Mouse (Mus musculus) embryo, embryonic 10.5 days (tissue): ENCODE measurements around the gene Fgfr2.

Experiments used
- DNase-seq: peaks from one replicate; pipeline ENCODE4 v3.0.0-alpha.2; 2015; ENCODE audit warnings: low spot score

Gene Fgfr2

DNA sequence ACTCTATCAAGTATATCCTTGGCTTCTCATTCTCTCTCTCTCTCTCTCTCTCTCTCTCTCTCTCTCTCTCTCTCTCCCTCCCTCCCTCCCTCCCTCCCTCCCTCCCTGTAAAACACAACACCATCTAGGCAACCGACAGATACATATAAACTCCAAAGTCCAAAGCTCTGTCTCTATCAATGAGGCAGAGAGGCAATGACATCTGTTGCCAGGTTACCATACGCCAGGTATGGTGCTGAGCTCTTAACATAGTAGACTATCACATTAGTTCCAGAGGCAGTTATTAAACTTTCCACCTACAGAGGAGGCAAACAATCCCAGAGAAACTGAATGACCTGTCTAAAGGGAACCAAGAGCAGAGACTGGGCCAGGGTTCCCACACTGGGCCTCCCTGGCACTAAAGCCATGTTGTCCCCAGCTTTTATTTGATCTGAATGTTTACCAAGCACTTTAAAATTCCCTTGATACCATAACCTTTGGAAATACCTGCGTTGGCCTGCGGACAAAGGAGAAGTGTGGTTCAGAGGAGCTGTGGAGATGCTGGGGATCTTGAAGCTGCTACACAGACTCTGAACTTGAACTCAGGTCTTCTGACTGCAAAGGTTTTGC is 2268.4 kb downstream of the Fgfr2 start:
- no peak for DNase-seq

DNA sequence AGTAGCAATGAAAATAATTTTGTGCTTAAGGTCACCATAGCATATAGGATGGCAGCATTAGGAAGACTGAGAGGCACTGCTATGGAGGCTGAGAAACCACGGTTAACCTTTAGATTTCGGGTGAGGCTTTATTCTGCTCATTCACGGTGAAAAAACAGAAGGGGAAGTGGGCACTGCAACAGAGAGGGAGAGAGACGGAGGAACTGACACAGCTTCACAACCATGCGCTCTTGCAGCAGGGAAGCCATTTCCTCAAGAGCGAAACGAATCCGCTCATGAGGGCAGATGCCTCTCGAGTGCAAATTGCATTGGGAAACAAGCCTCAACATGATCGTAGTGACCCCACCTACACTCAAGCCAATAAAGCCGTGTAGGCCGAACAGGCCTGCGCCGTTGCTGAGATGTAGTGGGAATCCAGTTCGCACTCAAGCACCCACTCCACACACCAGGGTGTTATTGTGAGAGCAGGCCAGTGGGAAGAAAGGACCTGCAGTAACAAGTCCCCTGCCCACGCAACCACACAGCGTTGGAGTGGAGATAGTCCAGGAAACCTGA is 2275.9 kb downstream of the Fgfr2 start:
- DNase-seq, result no peak

DNA sequence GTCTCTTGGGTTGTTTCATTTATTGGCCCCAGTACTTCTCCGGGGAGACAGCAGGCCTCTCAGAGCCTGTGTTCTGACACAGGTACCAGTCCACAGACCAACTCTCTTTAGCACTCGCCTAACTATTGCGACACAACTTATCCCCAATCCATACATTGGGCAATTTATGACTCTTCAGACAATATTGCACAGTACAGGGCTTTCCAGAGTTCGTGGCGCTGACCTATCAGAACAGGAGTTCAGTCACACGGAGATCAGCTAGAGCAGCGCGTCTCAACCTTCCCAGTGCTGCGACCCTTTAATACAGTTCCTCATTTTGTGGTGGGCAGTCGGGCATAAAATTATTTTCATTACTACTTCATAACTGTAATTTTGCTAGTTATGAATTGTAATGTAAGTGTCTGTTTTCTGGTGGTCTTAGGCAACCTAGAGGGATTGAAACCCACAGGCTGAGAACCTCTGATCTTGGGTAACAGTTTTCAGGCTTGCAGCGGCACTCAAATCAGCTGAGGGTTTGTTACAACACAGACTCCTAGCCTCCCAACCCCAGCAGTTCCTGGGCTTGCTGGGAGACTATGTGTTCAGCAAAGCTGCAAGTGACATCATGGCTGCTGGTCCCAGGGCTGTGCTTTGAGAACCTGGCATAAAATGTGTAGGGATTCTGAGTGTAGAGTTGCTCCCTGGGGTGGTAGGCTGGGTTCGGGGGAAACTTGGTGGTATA is 2283.6 kb downstream of the Fgfr2 start:
- DNase-seq, result no peak

- DNase-seq, result no peak
Measured at GRCm38 (mm10) chr7:130838658-130839025, 2284.5 kb downstream of the Fgfr2 start.

GRCm38 (mm10) chr7:130837941-130838657 is 2285.1 kb downstream of the Fgfr2 start:
- peak; percentile 84 for DNase-seq

DNA sequence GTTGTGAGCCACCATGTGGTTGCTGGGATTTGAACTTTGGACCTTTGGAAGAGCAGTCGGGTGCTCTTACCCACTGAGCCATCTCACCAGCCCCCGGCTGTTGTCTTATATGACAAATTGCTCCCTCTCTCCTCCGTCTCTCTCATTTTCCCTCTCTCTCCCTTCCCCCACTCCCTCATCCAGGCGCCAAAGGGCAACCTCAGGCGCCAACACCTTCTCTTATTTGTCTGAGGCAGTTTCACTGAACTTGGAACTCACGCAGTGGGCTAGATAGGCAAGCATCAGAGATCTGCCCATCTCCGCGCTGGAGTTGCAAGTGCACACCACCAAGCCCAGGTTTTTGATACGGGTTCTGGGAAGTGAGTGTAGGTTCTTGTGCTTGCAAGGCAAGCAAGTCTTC is 2287.1 kb downstream of the Fgfr2 start:
- DNase-seq, result peak; percentile 23

DNA sequence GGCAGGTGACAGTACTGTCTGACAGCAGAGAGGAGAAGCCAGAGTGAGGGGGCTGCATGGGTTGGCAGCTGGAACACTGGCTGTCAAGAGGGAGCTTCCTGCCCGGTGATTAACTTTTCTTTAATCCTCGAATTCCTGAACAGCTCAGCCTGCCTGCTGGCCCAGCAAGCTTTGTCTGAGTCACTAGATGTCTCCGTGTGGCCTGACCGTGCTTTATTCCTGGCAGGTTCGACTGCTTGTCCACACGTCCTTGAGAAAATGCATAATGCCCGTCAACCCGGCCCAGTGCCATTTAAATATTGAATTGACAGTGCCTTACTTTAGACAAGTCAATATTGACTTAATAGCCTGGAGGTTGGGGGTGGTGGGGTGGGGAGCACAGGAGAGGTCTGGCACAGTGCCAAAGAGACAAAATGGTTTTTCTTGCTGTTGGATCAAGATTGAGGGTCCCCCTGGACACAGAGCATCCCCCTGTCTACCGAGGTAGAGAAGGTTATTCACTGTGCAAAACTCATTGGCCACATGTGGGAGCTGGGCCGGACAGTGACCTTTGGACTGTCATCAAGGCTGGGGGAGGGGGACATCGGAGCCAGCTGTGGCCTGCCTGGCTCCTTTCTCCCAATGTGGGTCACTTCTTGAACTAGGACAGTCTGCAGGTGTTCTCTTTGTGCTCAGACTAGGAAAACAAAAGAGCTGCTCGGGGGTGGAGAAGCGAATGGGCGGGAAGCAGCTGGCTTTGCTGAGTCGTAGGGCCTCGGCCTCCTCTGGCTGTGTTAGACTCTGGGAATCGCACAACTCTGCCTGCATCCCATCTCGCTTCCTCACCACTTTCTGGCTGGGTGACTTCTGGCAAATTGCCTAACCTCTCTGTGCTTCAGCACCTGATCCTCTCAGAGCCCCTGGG is 2287.9 kb downstream of the Fgfr2 start:
- DNase-seq, result peak; percentile 72

DNA sequence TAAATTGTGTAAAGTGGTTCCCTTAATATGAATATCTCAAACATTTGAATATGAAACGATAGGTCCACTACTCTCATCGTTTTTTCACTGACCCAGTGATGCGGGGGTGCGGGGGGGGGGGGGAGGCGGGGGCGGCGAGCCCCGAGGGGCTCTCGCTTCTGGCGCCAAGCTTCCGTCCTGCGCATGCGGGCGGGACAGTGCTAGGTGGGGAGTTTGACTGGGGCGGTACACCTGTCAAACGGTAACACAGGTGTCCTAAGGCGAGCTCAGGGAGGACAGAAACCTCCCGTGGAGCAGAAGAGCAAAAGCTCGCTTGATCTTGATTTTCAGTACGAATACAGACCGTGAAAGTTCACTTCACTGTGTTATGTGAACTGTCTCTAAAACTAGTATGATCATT is 2288.9 kb downstream of the Fgfr2 start:
- peak; percentile 90 for DNase-seq

GRCm38 (mm10) chr7:130831586-130831985 is 2291.6 kb downstream of the Fgfr2 start:
- no peak for DNase-seq

- no peak for DNase-seq
Measured at GRCm38 (mm10) chr7:130828475-130828874, 2294.7 kb downstream of the Fgfr2 start.

GRCm38 (mm10) chr7:130827844-130828403 is 2295.2 kb downstream of the Fgfr2 start:
- no peak for DNase-seq

- peak; percentile 82 for DNase-seq
Measured at GRCm38 (mm10) chr7:130827431-130827830, 2295.7 kb downstream of the Fgfr2 start.

DNA sequence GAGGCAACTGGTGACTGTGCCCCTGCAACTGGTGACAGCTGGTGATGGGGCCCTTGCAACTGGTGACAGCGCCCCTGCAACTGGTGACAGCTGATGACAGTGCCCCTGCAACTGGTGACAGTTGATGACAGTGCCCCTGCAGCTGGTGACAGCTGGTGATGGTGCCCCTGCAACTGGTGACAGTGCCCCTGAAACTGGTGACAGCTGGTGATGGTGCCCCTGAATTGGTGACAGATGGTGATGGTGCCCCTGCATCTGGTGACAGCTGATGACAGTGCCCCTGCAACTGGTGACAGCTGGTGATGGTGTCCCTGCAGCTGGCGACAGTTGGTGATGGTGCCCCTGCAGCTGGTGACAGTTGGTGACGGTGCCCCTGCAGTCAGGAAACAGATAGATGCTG is 2296.8 kb downstream of the Fgfr2 start:
- no peak for DNase-seq

- DNase-seq, result no peak
Measured at GRCm38 (mm10) chr7:130823992-130824391, 2299.2 kb downstream of the Fgfr2 start.

- DNase-seq, result no peak
Measured at GRCm38 (mm10) chr7:130819624-130820023, 2303.5 kb downstream of the Fgfr2 start.

GRCm38 (mm10) chr7:130818813-130819212 is 2304.3 kb downstream of the Fgfr2 start:
- no peak for DNase-seq

GRCm38 (mm10) chr7:130816243-130816642 is 2306.9 kb downstream of the Fgfr2 start:
- DNase-seq, result no peak

GRCm38 (mm10) chr7:130815601-130816000 is 2307.5 kb downstream of the Fgfr2 start:
- no peak for DNase-seq

- no peak for DNase-seq
Measured at GRCm38 (mm10) chr7:130812407-130812806, 2310.7 kb downstream of the Fgfr2 start.

DNA sequence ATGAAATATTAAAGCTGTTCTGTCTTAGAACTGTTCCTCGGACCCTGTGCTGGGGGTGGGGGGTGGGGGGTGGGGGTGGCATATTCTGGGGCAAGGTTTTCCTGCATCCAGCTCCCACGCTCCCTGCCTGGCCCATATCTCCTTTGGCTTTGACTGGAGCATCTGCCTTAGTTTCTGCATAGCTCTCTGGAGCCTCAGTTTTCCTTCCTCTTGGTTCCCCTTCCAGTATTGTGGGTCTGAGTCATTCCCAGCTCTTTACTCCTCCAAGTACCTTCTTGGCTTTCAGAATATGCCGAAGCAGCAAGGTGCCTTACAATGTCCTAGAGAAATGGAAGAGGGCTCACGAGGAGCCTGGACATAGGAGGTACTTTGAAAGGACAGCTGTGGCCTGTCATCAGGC is 2312.9 kb downstream of the Fgfr2 start:
- DNase-seq, result no peak

GRCm38 (mm10) chr7:130808694-130809093 is 2314.5 kb downstream of the Fgfr2 start:
- no peak for DNase-seq

- DNase-seq, result no peak
Measured at GRCm38 (mm10) chr7:130807749-130808148, 2315.4 kb downstream of the Fgfr2 start.
